Mouse (Mus musculus) neural tube, embryonic 13.5 days (tissue): Measurements from ENCODE around the gene Wrnip1. TPM values are rescaled to one million over a fixed set of nuclear protein-coding genes. Genes with fewer than 3 reads are reported as not detected.

Experiments used
- ATAC-seq: fragments of 200-750 bp; cut with Nextera tagmentation; 2 replicates; pipeline ENCODE4 v1.8.0; 2017; ENCODE audit warnings: low read depth, mild to moderate bottlenecking, moderate TSS enrichment, moderate library complexity
- H3K27ac ChIP-seq: fragments of 300-500 bp; sonication (generic); replicated peaks from 2 replicates; pipeline ENCODE4 v1.5.1; 2015; ENCODE audit warnings: moderate library complexity, mild to moderate bottlenecking, inconsistent platforms
- H3K27me3 ChIP-seq: fragments of 300-500 bp; sonication (generic); 2 replicates; pipeline ENCODE4 v1.6.1; 2015; ENCODE audit warnings: mild to moderate bottlenecking, inconsistent platforms
- H3K36me3 ChIP-seq: fragments of 300-500 bp; sonication (generic); 2 replicates; pipeline ENCODE4 v1.6.1; 2015; ENCODE audit warnings: mild to moderate bottlenecking, inconsistent platforms
- H3K4me1 ChIP-seq: fragments of 300-500 bp; sonication (generic); replicated peaks from 2 replicates; pipeline ENCODE4 v1.6.1; 2015; ENCODE audit warnings: inconsistent platforms
- H3K4me2 ChIP-seq: fragments of 300-500 bp; sonication (generic); 2 replicates; pipeline ENCODE4 v1.6.1; 2015; ENCODE audit warnings: inconsistent platforms, mild to moderate bottlenecking, moderate library complexity
- H3K4me3 ChIP-seq: fragments of 300-500 bp; sonication (generic); 2 replicates; pipeline ENCODE4 v1.5.1; 2015; ENCODE audit warnings: mild to moderate bottlenecking, inconsistent platforms
- H3K9ac ChIP-seq: fragments of 300-500 bp; sonication (generic); 2 replicates; pipeline ENCODE4 v1.6.1; 2015; ENCODE audit warnings: moderate library complexity, mild to moderate bottlenecking, inconsistent platforms
- H3K9me3 ChIP-seq: fragments of 300-500 bp; sonication (generic); 2 replicates; pipeline ENCODE4 v1.6.1; 2016; ENCODE audit warnings: inconsistent platforms
- WGBS: fragments of 180-500 bp; shearing (Covaris S2); methylation state at CpG from one replicate; pipeline ENCODE4 v1.1.7; 2015; 5-methylcytosine and 5-hydroxymethylcytosine counted together
- polyA plus RNA-seq: library from polyadenylated mRNA; unstranded; fragments of >200 nt; fragmentation: Nextera tagmentation; extraction: Ambion mirVana; gene quantifications from 2 replicates; pipeline ENCODE4 v1.2.1, GENCODE M21; 2015

Gene Wrnip1
- polyA plus RNA-seq, 1 experiment from 2014 or later = 33.3 TPM

- no peak for ATAC-seq
- Histone ChIP-seq H3K9me3 (no peaks in the 10 kb centered on the region), H3K27me3 (no peaks in the 10 kb centered on the region), H3K4me2 (no peak overlapping the region), H3K4me1 (no peaks in the 10 kb centered on the region), H3K4me3 (no peak overlapping the region), H3K36me3 (peaks cover 70% of the 10 kb centered on the region), H3K27ac (no peak overlapping the region), H3K9ac (no peak overlapping the region)
- WGBS = 94% methylated on average over 5 of the region's 5 CpGs
Observed at GRCm38 (mm10) chr13:32819926-32820325, 18.1 kb downstream of the Wrnip1 start.

- Histone ChIP-seq H3K27ac (no peak overlapping the region), H3K4me1 (no peaks in the 10 kb centered on the region), H3K27me3 (no peaks in the 10 kb centered on the region), H3K9me3 (no peaks in the 10 kb centered on the region), H3K36me3 (peaks cover 63% of the 10 kb centered on the region), H3K4me2 (no peak overlapping the region), H3K4me3 (no peak overlapping the region), H3K9ac (no peak overlapping the region)
- WGBS = 92% methylated on average over 4 of the region's 4 CpGs
- ATAC-seq = no peak
Observed at GRCm38 (mm10) chr13:32821671-32822070, 19.8 kb downstream of the Wrnip1 start.

- H3K27ac ChIP-seq = no peak overlapping the region
- no peaks in the 10 kb centered on the region for H3K9me3 ChIP-seq
- no peak overlapping the region for H3K4me2 ChIP-seq
- H3K27me3 ChIP-seq = no peaks in the 10 kb centered on the region
- no peak for ATAC-seq
- WGBS = 92% methylated on average over 6 of the region's 6 CpGs
- H3K9ac ChIP-seq = no peak overlapping the region
- H3K36me3 ChIP-seq = peaks cover 50% of the 10 kb centered on the region
- no peak overlapping the region for H3K4me3 ChIP-seq
- H3K4me1 ChIP-seq = no peaks in the 10 kb centered on the region
Observed at GRCm38 (mm10) chr13:32823126-32823525, 21.3 kb downstream of the Wrnip1 start.

GRCm38 (mm10) chr13:32824377-32825330 lies 22.8 kb downstream of the Wrnip1 start:
- no peak overlapping the region for H3K9ac ChIP-seq
- WGBS = 78% methylated on average over 6 of the region's 6 CpGs
- no peak for ATAC-seq
- no peak overlapping the region for H3K4me2 ChIP-seq
- H3K36me3 ChIP-seq = peaks cover 36% of the 10 kb centered on the region
- no peak overlapping the region for H3K4me3 ChIP-seq
- H3K27ac ChIP-seq = no peak overlapping the region
- no peaks in the 10 kb centered on the region for H3K27me3 ChIP-seq
- no peaks in the 10 kb centered on the region for H3K4me1 ChIP-seq
- H3K9me3 ChIP-seq = no peaks in the 10 kb centered on the region

DNA sequence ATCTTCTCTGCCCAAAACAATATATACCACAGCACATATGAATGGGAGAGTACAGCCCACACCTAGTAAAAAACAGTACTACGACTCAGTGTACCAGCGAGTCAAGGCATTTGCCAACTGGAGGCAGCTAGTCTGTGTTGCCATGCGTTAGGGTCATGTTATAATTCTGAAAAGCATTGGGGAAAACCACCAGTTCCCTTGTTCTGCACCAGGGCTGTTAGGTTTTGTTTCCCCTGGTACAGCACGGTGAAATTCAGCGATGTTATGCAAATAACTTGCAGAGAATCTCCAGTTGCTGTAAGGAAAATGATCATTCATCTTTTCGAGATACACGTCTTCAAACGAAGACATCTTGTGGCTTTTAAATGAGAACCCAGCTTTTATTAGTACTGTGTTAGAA lies 23.7 kb downstream of the Wrnip1 start:
- H3K9me3 ChIP-seq = no peaks in the 10 kb centered on the region
- no peaks in the 10 kb centered on the region for H3K27me3 ChIP-seq
- H3K4me2 ChIP-seq = no peak overlapping the region
- peaks cover 27% of the 10 kb centered on the region for H3K36me3 ChIP-seq
- H3K4me1 ChIP-seq = no peaks in the 10 kb centered on the region
- ATAC-seq = no peak
- H3K4me3 ChIP-seq = no peak overlapping the region
- 90% methylated on average over 8 of the region's 8 CpGs for WGBS
- H3K9ac ChIP-seq = no peak overlapping the region
- H3K27ac ChIP-seq = no peak overlapping the region

DNA sequence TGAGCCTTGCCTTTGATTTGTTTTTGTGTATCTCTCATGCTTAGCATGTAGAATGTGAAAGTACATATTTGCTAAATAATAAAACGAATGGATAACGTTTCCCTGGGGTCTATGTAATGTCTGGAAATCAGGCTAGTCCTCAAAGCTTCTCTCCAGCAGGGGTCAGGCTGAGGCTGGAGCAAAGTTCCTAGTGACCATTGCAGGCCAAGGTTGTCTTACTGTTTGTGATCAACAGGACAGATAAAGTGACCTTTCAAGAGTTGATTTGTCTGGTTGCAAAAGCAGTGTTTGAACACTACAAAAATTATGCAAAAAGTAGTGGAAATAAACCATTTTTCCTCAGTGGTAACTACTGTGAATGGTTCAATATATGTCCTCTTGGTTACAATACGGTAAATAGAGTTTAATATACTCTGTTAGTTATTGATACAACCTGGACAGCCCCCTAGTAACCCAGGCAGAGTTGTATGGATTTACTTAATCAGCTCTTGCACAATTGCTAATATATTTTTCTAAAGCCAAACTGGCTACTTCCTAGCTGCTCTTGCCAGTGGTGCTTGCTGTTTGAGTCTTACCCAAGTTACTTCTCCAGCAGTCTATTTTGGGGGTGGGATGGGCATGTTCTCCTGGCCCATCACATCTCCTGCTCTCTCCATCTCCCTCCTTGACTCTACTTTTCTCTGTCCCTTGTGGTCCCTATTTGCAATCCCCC lies 25.4 kb downstream of the Wrnip1 start:
- H3K9me3 ChIP-seq = no peaks in the 10 kb centered on the region
- WGBS = 82% methylated on average over 3 of the region's 3 CpGs
- H3K27me3 ChIP-seq = no peaks in the 10 kb centered on the region
- no peak overlapping the region for H3K9ac ChIP-seq
- H3K4me3 ChIP-seq = no peak overlapping the region
- no peak overlapping the region for H3K4me2 ChIP-seq
- peaks cover 11% of the 10 kb centered on the region; the same call in 1 of the 2 replicates for H3K4me1 ChIP-seq
- H3K36me3 ChIP-seq = peaks cover 11% of the 10 kb centered on the region
- no peak for ATAC-seq
- H3K27ac ChIP-seq = no peak overlapping the region

- Histone ChIP-seq H3K4me2 (no peak overlapping the region), H3K9me3 (no peaks in the 10 kb centered on the region), H3K27ac (no peak overlapping the region), H3K9ac (no peak overlapping the region), H3K4me1 (peaks cover 14% of the 10 kb centered on the region; the same call in 1 of the 2 replicates), H3K27me3 (no peaks in the 10 kb centered on the region), H3K4me3 (no peak overlapping the region), H3K36me3 (peaks cover 6% of the 10 kb centered on the region)
- WGBS = 68% methylated on average over 4 of the region's 4 CpGs
- no peak for ATAC-seq
Observed at GRCm38 (mm10) chr13:32827951-32828350, 26.1 kb downstream of the Wrnip1 start.

GRCm38 (mm10) chr13:32828886-32829285 lies 27.0 kb downstream of the Wrnip1 start:
- WGBS = 89% methylated on average over 4 of the region's 4 CpGs
- peaks cover 14% of the 10 kb centered on the region; the same call in 1 of the 2 replicates for H3K4me1 ChIP-seq
- H3K27ac ChIP-seq = no peak overlapping the region
- no peaks in the 10 kb centered on the region for H3K9me3 ChIP-seq
- H3K4me2 ChIP-seq = no peak overlapping the region
- H3K27me3 ChIP-seq = no peaks in the 10 kb centered on the region
- no peaks in the 10 kb centered on the region for H3K36me3 ChIP-seq
- no peak overlapping the region for H3K4me3 ChIP-seq
- no peak overlapping the region for H3K9ac ChIP-seq
- ATAC-seq = no peak

DNA sequence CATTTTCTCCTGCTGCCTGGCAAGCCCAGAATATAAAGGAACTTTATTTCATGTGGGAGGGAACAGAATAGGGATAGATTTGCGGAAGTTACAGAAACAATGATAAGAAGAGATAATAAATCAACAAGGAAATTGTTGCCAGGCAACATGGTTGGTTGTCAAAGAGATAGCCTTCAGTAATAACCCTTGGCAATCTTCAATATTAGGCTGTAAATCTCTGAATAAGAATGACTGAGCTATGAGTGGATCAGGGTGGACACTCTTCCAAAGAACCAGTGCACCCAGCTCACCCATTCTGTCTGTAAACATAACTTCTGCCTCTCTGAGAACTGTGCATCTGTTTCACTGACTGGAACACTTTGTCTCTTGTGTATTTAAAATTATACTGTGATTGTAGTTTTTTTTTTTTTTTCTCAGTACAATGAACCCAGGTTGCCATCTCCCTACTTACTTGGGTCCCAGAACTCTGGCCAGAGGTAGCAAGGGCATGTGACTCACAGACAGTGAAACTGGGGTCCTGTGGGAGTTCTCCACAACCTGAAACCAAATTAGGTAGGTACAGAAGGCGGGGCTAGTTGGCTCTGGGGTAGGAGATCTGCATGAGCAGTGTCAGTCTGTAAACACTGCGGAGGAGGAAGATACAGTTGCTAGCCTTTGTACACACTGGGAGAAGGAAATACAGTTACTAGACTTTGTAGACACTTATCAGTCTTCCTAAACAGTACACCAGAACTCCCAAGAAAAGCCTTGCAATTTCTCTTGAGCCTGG lies 29.9 kb downstream of the Wrnip1 start:
- no peaks in the 10 kb centered on the region for H3K36me3 ChIP-seq
- no peak for ATAC-seq
- WGBS = 70% methylated on average over 3 of the region's 3 CpGs
- no peak overlapping the region for H3K27ac ChIP-seq
- no peak overlapping the region for H3K9ac ChIP-seq
- no peak overlapping the region for H3K4me3 ChIP-seq
- H3K4me2 ChIP-seq = no peak overlapping the region
- H3K27me3 ChIP-seq = no peaks in the 10 kb centered on the region
- no peaks in the 10 kb centered on the region for H3K9me3 ChIP-seq
- peaks cover 14% of the 10 kb centered on the region; the same call in 1 of the 2 replicates for H3K4me1 ChIP-seq

DNA sequence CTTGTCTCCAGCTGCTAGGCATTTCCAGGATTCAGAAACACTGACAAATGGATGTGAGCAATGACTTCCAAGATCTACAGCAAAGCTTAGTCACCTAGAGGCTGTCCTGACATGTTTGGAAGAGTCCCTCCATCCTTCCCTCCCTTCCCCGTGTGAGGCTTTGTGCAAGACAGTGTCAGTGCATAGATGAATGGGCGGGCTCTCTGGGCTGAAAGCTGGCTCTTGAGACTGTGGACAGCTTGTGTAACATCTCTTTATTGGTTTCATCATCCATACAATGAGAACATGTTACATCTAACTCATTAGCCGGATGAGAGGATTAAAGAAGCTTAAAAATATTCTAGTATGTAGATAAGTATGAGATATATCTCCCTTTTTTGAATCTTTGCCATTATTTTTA lies 30.9 kb downstream of the Wrnip1 start:
- H3K27me3 ChIP-seq = no peaks in the 10 kb centered on the region
- 75% methylated on average over 3 of the region's 3 CpGs for WGBS
- H3K27ac ChIP-seq = no peak overlapping the region
- no peaks in the 10 kb centered on the region for H3K9me3 ChIP-seq
- H3K9ac ChIP-seq = no peak overlapping the region
- H3K4me2 ChIP-seq = no peak overlapping the region
- no peak for ATAC-seq
- H3K4me1 ChIP-seq = peaks cover 14% of the 10 kb centered on the region; the same call in 1 of the 2 replicates
- H3K4me3 ChIP-seq = no peak overlapping the region
- no peaks in the 10 kb centered on the region for H3K36me3 ChIP-seq

- Histone ChIP-seq H3K9ac (no peak overlapping the region), H3K27ac (no peak overlapping the region), H3K4me2 (no peak overlapping the region), H3K4me1 (peaks cover 14% of the 10 kb centered on the region; the same call in 1 of the 2 replicates), H3K36me3 (no peaks in the 10 kb centered on the region), H3K27me3 (no peaks in the 10 kb centered on the region), H3K9me3 (no peaks in the 10 kb centered on the region), H3K4me3 (no peak overlapping the region)
- 73% methylated on average over 6 of the region's 6 CpGs for WGBS
- no peak for ATAC-seq
Observed at GRCm38 (mm10) chr13:32833237-32833636, 31.4 kb downstream of the Wrnip1 start.

DNA sequence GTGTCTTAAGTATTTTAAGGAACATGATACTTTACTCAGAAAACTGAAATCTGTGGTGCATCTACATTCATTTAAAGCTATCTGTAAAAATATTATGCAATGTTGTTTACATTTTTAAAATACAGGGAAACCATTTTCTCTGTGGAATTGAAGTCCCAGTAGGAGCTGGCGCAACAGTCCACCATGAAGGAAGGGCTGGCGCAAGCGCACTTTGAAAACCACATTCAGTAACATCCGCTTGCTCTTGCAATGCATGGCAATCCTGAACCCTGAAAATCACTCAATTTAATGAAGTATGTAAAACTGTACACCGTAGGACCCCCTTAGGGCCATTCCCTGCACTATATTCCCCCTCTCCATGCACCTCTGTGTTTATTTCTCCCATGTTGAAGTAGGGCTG lies 32.7 kb downstream of the Wrnip1 start:
- no peak overlapping the region for H3K4me2 ChIP-seq
- H3K4me1 ChIP-seq = peaks cover 14% of the 10 kb centered on the region; the same call in 1 of the 2 replicates
- 94% methylated on average over 5 of the region's 5 CpGs for WGBS
- no peak overlapping the region for H3K9ac ChIP-seq
- no peak overlapping the region for H3K27ac ChIP-seq
- no peak for ATAC-seq
- H3K27me3 ChIP-seq = no peaks in the 10 kb centered on the region
- H3K9me3 ChIP-seq = no peaks in the 10 kb centered on the region
- H3K4me3 ChIP-seq = no peak overlapping the region
- no peaks in the 10 kb centered on the region for H3K36me3 ChIP-seq
